Mouse (Mus musculus): ENCODE measurements around the gene Aldh3b1. TPM values are rescaled to one million over a fixed set of nuclear protein-coding genes. Genes with fewer than 3 reads are reported as not detected.

The Aldh3b1 gene
- polyA plus RNA-seq, 1 experiment from 2014 or later: 1.3 TPM

- H3K27me3 ChIP-seq: peaks cover 8% of the 10 kb centered on the region; the same call in 1 of the 2 replicates
- ATAC-seq (ENCODE audit: low FRiP score, low read depth): no peak
- H3K4me3 ChIP-seq: peak overlapping the region; percentile 53
- H3K9me3 ChIP-seq: no peaks in the 10 kb centered on the region
- H3K27ac ChIP-seq: no peak overlapping the region
- peak overlapping the region; percentile 67 for H3K9ac ChIP-seq
- H3K4me1 ChIP-seq: peaks cover 8% of the 10 kb centered on the region
- no peaks in the 10 kb centered on the region for H3K36me3 ChIP-seq
- 9% methylated on average over 22 of the region's 22 CpGs for WGBS
- H3K4me2 ChIP-seq (replicated peaks): peak overlapping the region; percentile 87
These were observed 6.6 kb upstream of the Aldh3b1 start for GRCm38 (mm10) chr19:3935896-3936850.

- WGBS: 6% methylated on average over 39 of the region's 42 CpGs
- no peak within 1 kb of the TSS for H3K27ac ChIP-seq
These were observed 5.7 kb upstream of the Aldh3b1 start, which contains the start of gene Unc93b1 for GRCm38 (mm10) chr19:3935032-3935895. Gene Unc93b1, plus strand, starts transcription at chr19:3935186.

GRCm38 (mm10) chr19:3931716-3932115 is 2.1 kb upstream of the Aldh3b1 start:
- peaks cover 3% of the 10 kb centered on the region; the same call in 1 of the 2 replicates for H3K27me3 ChIP-seq
- H3K4me2 ChIP-seq (replicated peaks): no peak overlapping the region
- no peak overlapping the region for H3K27ac ChIP-seq
- H3K4me3 ChIP-seq: no peak overlapping the region
- no peak for ATAC-seq (ENCODE audit: low FRiP score, low read depth)
- peaks cover 30% of the 10 kb centered on the region for H3K4me1 ChIP-seq
- H3K9me3 ChIP-seq: no peaks in the 10 kb centered on the region
- no peaks in the 10 kb centered on the region for H3K36me3 ChIP-seq
- no peak overlapping the region for H3K9ac ChIP-seq
- 90% methylated on average over 9 of the region's 9 CpGs for WGBS

More at GRCm38 (mm10) chr19:3935032-3935895, 5.7 kb upstream of the Aldh3b1 start, which contains the start of gene Unc93b1:
- no peaks in the 10 kb centered on the region for H3K9me3 ChIP-seq
- peak; percentile 88 for ATAC-seq (ENCODE audit: low FRiP score, low read depth)
- H3K9ac ChIP-seq: peak within 1 kb of the TSS; percentile 67
- no peaks in the 10 kb centered on the region for H3K36me3 ChIP-seq
- peaks cover 8% of the 10 kb centered on the region; the same call in 1 of the 2 replicates for H3K27me3 ChIP-seq
- H3K4me3 ChIP-seq: peak within 1 kb of the TSS; percentile 53
- peaks cover 14% of the 10 kb centered on the region for H3K4me1 ChIP-seq
- peak within 1 kb of the TSS; percentile 87 for H3K4me2 ChIP-seq (replicated peaks)

GRCm38 (mm10) chr19:3930262-3931057 is 852 bp upstream of the Aldh3b1 start:
- H3K27ac ChIP-seq: peak overlapping the region; percentile 63
- H3K36me3 ChIP-seq: no peaks in the 10 kb centered on the region
- 71% methylated on average over 21 of the region's 21 CpGs for WGBS
- no peak overlapping the region for H3K4me2 ChIP-seq (replicated peaks)
- no peaks in the 10 kb centered on the region for H3K27me3 ChIP-seq
- H3K9ac ChIP-seq: no peak overlapping the region
- H3K4me1 ChIP-seq: peaks cover 30% of the 10 kb centered on the region
- no peak overlapping the region for H3K4me3 ChIP-seq
- no peak for ATAC-seq (ENCODE audit: low FRiP score, low read depth)
- no peaks in the 10 kb centered on the region for H3K9me3 ChIP-seq

GRCm38 (mm10) chr19:3928779-3929178 is 829 bp downstream of the Aldh3b1 start:
- no peaks in the 10 kb centered on the region for H3K9me3 ChIP-seq
- H3K9ac ChIP-seq: no peak overlapping the region
- H3K36me3 ChIP-seq: no peaks in the 10 kb centered on the region
- no peaks in the 10 kb centered on the region for H3K27me3 ChIP-seq
- no peak overlapping the region for H3K4me2 ChIP-seq (replicated peaks)
- peak overlapping the region; percentile 63; the same call in 1 of the 2 replicates for H3K27ac ChIP-seq
- peaks cover 30% of the 10 kb centered on the region for H3K4me1 ChIP-seq
- no peak for ATAC-seq (ENCODE audit: low FRiP score, low read depth)
- no peak overlapping the region for H3K4me3 ChIP-seq
- WGBS: 70% methylated on average over 4 of the region's 4 CpGs

- 83% methylated on average over 4 of the region's 4 CpGs for WGBS
- Histone ChIP-seq H3K36me3 (no peaks in the 10 kb centered on the region), H3K27ac (no peak overlapping the region), H3K9me3 (no peaks in the 10 kb centered on the region), H3K4me2 (replicated peaks) (no peak overlapping the region), H3K9ac (no peak overlapping the region), H3K27me3 (no peaks in the 10 kb centered on the region), H3K4me1 (peaks cover 34% of the 10 kb centered on the region), H3K4me3 (no peak overlapping the region)
- ATAC-seq (ENCODE audit: low FRiP score, low read depth): no peak
These were observed 1.6 kb downstream of the Aldh3b1 start for GRCm38 (mm10) chr19:3927989-3928388.

GRCm38 (mm10) chr19:3926685-3927084 is 2.9 kb downstream of the Aldh3b1 start:
- Histone ChIP-seq H3K36me3 (no peaks in the 10 kb centered on the region), H3K9ac (no peak overlapping the region), H3K4me1 (peaks cover 34% of the 10 kb centered on the region), H3K27me3 (no peaks in the 10 kb centered on the region), H3K4me2 (replicated peaks) (no peak overlapping the region), H3K9me3 (no peaks in the 10 kb centered on the region), H3K4me3 (no peak overlapping the region), H3K27ac (no peak overlapping the region)
- 67% methylated on average over 6 of the region's 6 CpGs for WGBS
- ATAC-seq (ENCODE audit: low FRiP score, low read depth): no peak

- Histone ChIP-seq H3K27me3 (no peaks in the 10 kb centered on the region), H3K36me3 (no peaks in the 10 kb centered on the region), H3K4me1 (peaks cover 34% of the 10 kb centered on the region), H3K4me2 (replicated peaks) (no peak overlapping the region), H3K4me3 (no peak overlapping the region), H3K27ac (no peak overlapping the region), H3K9me3 (no peaks in the 10 kb centered on the region), H3K9ac (no peak overlapping the region)
- WGBS: 70% methylated on average over 3 of the region's 3 CpGs
- no peak for ATAC-seq (ENCODE audit: low FRiP score, low read depth)
These were observed 3.3 kb downstream of the Aldh3b1 start for GRCm38 (mm10) chr19:3926279-3926678.

- Histone ChIP-seq H3K4me1 (peaks cover 34% of the 10 kb centered on the region), H3K36me3 (no peaks in the 10 kb centered on the region), H3K27me3 (no peaks in the 10 kb centered on the region), H3K27ac (no peak overlapping the region), H3K4me2 (replicated peaks) (no peak overlapping the region), H3K4me3 (no peak overlapping the region), H3K9ac (no peak overlapping the region), H3K9me3 (no peaks in the 10 kb centered on the region)
- WGBS: 75% methylated on average over 6 of the region's 6 CpGs
- no peak for ATAC-seq (ENCODE audit: low FRiP score, low read depth)
These were observed 3.7 kb downstream of the Aldh3b1 start for GRCm38 (mm10) chr19:3925859-3926258.

GRCm38 (mm10) chr19:3924868-3925267 is 4.7 kb downstream of the Aldh3b1 start:
- WGBS: 90% methylated on average over 7 of the region's 7 CpGs
- ATAC-seq (ENCODE audit: low FRiP score, low read depth): no peak

GRCm38 (mm10) chr19:3924190-3924589 is 5.4 kb downstream of the Aldh3b1 start:
- no peaks in the 10 kb centered on the region for H3K36me3 ChIP-seq
- no peak overlapping the region for H3K9ac ChIP-seq
- ATAC-seq (ENCODE audit: low FRiP score, low read depth): no peak
- no peaks in the 10 kb centered on the region for H3K27me3 ChIP-seq
- H3K27ac ChIP-seq: peak overlapping the region; percentile 49; the same call in 1 of the 2 replicates
- no peak overlapping the region for H3K4me2 ChIP-seq (replicated peaks)
- H3K4me3 ChIP-seq: no peak overlapping the region
- WGBS: 84% methylated on average over 8 of the region's 8 CpGs
- H3K4me1 ChIP-seq: peaks cover 17% of the 10 kb centered on the region
- H3K9me3 ChIP-seq: no peaks in the 10 kb centered on the region

More at GRCm38 (mm10) chr19:3924868-3925267, 4.7 kb downstream of the Aldh3b1 start:
- Histone ChIP-seq H3K27ac (no peak overlapping the region), H3K4me3 (no peak overlapping the region), H3K27me3 (no peaks in the 10 kb centered on the region), H3K4me1 (peaks cover 24% of the 10 kb centered on the region), H3K9ac (no peak overlapping the region), H3K9me3 (no peaks in the 10 kb centered on the region), H3K4me2 (replicated peaks) (no peak overlapping the region), H3K36me3 (no peaks in the 10 kb centered on the region)

All from limb, embryonic 13.5 days (tissue).